Mouse (Mus musculus) cerebellum, adult 2 months (tissue): ENCODE results near the gene Grb10.

Experiments used
- CTCF ChIP-seq: fragments of 200-500 bp; IDR thresholded peaks from 2 replicates; pipeline ENCODE4 v1.5.1; 2011; ENCODE audit warnings: low read depth, mild to moderate bottlenecking, control low read depth, low read length, moderate library complexity, borderline replicate concordance; ENCODE audit not compliant: insufficient read depth
- POLR2A ChIP-seq: fragments of 200-500 bp; IDR thresholded peaks from 2 replicates; pipeline ENCODE4 v1.6.1; 2011; ENCODE audit warnings: low read length, control low read depth, borderline replicate concordance; ENCODE audit not compliant: insufficient read depth

- TF ChIP-seq POLR2A (no peak), CTCF (no peak)
Measured at GRCm38 (mm10) chr11:11958479-11958878, 80.0 kb downstream of the Grb10 start.
